Mouse (Mus musculus) bone marrow macrophage, adult 2 months (primary cell): ENCODE results near the gene Akt1. TPM values are rescaled to one million over a fixed set of nuclear protein-coding genes. Genes with fewer than 3 reads are reported as not detected.

Experiments
- H3K27ac ChIP-seq: 2 replicates; pipeline ENCODE4 v1.5.1; 2012; ENCODE audit warnings: low read depth, low read length; ENCODE audit not compliant: insufficient read depth
- H3K4me1 ChIP-seq: 2 replicates; pipeline ENCODE4 v1.6.1; 2012; ENCODE audit warnings: low read length; ENCODE audit not compliant: control insufficient read depth, insufficient read depth
- H3K4me3 ChIP-seq: 2 replicates; pipeline ENCODE4 v1.5.1; 2012; ENCODE audit warnings: mild to moderate bottlenecking, low read length, moderate library complexity; ENCODE audit not compliant: insufficient read depth
- CTCF ChIP-seq: IDR thresholded peaks from 2 replicates; pipeline ENCODE4 v1.5.1; 2012; ENCODE audit warnings: low read depth, mild to moderate bottlenecking, low read length, moderate library complexity
- POLR2A ChIP-seq: IDR thresholded peaks from 2 replicates; pipeline ENCODE4 v1.6.1; 2012; ENCODE audit warnings: mild to moderate bottlenecking, low read depth, low read length, borderline replicate concordance
- polyA plus RNA-seq: library from polyadenylated mRNA; stranded (reverse); fragments of >200 nt; gene quantifications from 2 replicates; pipeline ENCODE4 v1.2.4, GENCODE M21; 2012; ENCODE audit not compliant: missing spikeins, insufficient read depth, insufficient read length

Gene Akt1
- polyA plus RNA-seq, 1 experiment = 176 TPM

DNA sequence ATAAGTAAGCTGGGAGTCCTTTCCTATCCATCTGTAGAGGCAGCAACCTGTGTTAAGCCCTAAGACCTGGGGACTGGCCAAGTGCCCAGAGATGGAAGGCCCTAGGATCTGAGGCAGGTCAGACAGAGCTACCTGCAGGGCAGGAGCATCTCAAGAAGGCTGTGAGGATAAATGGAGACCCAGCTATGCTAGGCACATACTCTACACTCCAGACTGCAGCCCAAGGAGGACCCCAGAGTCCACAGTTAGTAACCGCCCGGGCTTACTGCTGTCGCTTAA lies 13.4 kb downstream of the Akt1 start:
- no peak overlapping the region for H3K27ac ChIP-seq
- H3K4me1 ChIP-seq = peaks cover 8% of the 10 kb centered on the region
- TF ChIP-seq CTCF (no peak), POLR2A (no peak)
- no peak overlapping the region for H3K4me3 ChIP-seq

- TF ChIP-seq POLR2A (no peak), CTCF (no peak)
- no peak overlapping the region for H3K4me3 ChIP-seq
- H3K4me1 ChIP-seq = peaks cover 6% of the 10 kb centered on the region
- H3K27ac ChIP-seq = no peak overlapping the region
Observed at GRCm38 (mm10) chr12:112660576-112661326, 13.9 kb downstream of the Akt1 start.

DNA sequence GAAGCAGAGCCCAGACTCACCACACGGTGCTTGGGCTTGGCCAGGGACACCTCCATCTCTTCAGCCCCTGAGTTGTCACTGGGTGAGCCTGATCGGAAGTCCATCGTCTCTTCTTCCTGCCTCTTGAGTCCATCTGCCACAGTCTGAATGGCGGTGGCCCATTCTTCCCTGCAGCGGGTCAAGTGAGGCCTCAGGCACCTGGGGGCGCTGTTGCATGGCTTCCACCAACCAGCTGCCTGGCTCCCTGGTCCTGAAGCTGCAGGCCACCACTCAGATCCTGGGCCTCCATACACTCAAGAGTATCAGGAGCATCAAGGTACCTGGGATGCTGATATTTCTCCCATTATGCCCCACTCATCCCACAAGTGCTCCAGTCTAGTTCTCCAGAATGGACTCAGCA lies 15.6 kb downstream of the Akt1 start:
- H3K4me1 ChIP-seq = no peaks in the 10 kb centered on the region; the same call in 1 of the 2 replicates
- no peak for TF ChIP-seq POLR2A
- 0 out of 2 replicates have a peak, but pooled peaks have one; percentile 21 for TF ChIP-seq CTCF
- no peak overlapping the region for H3K27ac ChIP-seq
- H3K4me3 ChIP-seq = no peak overlapping the region

GRCm38 (mm10) chr12:112658619-112659018 lies 16.1 kb downstream of the Akt1 start:
- no peak for TF ChIP-seq CTCF
- TF ChIP-seq POLR2A = no peak
- Histone ChIP-seq H3K4me3 (no peak overlapping the region), H3K27ac (no peak overlapping the region), H3K4me1 (no peaks in the 10 kb centered on the region)

- no peaks in the 10 kb centered on the region for H3K4me1 ChIP-seq
- TF ChIP-seq POLR2A (no peak), CTCF (no peak)
- H3K27ac ChIP-seq = no peak overlapping the region
- no peak overlapping the region for H3K4me3 ChIP-seq
Observed at GRCm38 (mm10) chr12:112654076-112654475, 20.6 kb downstream of the Akt1 start.

DNA sequence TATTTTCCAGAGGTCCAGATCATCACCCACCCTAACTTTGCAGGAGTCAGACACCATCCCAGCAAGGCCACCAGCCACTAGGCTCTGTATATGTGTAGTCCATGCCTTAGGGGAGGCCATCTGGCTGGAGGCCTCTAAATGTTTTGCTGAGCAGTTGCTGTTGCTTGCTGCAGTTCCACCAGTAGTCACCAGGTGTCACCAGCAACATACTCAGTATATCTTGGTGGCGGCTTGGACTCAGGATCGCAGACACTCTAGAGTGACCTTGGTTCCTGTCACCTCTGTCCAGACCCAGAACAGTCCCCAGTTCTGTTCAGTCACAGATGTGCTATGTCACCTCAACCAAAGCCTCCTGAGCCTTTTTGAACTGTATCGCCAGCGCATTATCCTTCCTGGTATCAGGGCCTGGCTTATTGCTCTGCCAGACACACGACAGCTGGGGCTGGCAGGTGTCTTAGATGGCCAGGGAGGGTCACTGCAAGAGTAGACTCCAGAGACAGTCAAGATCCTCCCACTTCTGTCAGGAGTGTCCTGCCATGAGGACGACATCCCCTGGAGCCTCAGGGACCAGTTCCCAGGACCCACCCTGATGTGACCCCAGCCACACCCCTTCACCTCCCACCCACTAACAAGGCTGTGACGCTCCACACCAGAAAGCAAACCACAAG lies 21.4 kb downstream of the Akt1 start:
- Histone ChIP-seq H3K4me3 (no peak overlapping the region), H3K27ac (no peak overlapping the region), H3K4me1 (no peaks in the 10 kb centered on the region)
- TF ChIP-seq POLR2A = no peak
- TF ChIP-seq CTCF = peak; percentile 64

DNA sequence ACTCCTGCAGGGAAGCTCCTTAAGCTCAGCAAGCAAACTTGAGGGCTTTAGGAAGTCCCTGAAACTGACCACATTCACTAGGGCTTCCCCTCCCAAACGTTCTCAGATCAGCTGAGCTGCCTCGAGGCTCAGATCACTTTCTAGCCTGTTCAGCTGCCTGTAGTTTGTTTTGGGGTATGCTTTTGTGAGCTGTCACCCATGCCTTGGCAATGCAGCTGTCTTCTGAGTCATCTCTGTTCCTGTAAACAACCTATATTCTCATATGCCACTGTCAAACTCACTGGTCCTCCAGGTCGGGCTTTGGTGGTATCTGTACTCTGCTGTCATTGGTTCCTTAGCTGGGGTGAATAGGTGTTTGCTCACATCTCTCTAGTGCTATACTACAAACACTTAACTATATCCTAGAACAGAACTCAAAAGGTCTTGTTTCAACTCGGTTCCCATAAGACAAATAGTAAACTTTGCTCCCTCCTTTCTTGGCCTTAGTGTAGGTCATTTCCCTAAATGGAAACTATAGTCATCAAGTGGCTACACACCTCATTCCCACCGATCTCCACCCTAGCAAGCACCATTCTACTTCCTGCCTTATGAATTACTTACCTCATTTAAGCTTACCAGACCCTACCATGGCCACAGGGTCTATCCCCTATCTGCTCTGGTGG lies 22.8 kb downstream of the Akt1 start:
- Histone ChIP-seq H3K4me1 (0 out of 2 replicates have a peak, but pooled peaks cover under 1% of the 10 kb centered on the region), H3K27ac (no peak overlapping the region), H3K4me3 (no peak overlapping the region)
- TF ChIP-seq POLR2A (no peak), CTCF (no peak)

- H3K4me3 ChIP-seq = no peak overlapping the region
- no peak overlapping the region for H3K27ac ChIP-seq
- TF ChIP-seq POLR2A (no peak), CTCF (no peak)
- H3K4me1 ChIP-seq = peaks cover 15% of the 10 kb centered on the region
Observed at GRCm38 (mm10) chr12:112648081-112648480, 26.6 kb downstream of the Akt1 start.

DNA sequence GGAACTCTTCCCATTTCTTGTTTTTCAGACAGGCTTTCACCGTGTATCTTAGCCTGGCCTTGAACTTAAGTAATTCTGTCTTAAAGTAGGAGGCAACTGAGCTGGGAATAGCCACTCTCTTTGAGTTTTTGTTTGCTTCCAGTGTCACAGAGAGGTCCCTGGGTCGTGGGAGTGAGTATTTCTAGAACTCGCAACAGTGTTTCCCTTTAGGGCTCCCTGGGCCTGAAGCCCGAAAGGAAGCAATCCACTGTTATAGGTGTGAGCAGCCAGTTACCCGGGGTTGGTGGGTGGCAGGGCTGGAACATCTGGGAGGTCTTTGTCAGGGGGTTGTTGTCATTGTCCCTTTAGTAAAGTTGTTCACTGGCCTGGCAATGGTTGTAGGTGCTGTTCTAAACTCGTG lies 28.5 kb downstream of the Akt1 start:
- Histone ChIP-seq H3K4me3 (peak overlapping the region; percentile 97), H3K27ac (no peak overlapping the region), H3K4me1 (peaks cover 17% of the 10 kb centered on the region)
- no peak for TF ChIP-seq CTCF
- TF ChIP-seq POLR2A = no peak
